Comparison of ENCODE assay signal across 22 mouse cellular contexts in the genomic region with DNA sequence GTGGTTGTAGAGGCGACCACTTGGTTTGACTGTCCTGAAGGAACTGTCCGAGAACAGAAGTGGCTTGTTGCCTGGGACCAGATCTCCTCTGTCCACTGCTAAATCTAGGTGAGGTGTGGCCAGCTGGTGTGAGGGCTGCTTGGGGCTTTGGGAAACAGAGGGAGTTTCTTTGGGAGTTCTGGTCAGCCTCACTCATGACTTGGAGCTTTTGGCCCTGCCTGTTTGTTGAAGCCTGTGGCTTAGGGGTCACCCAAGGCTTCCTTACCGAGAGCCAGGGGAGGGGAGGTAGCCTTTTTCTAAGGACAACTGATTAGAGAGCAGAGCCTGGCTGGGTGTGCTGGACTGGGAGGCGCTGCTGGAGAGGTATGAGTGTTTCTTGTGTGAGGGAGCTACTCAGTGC. TPM values are rescaled to one million over a fixed set of nuclear protein-coding genes. Genes with fewer than 3 reads are reported as not detected.
DNase-seq lines count a peak whose midpoint lies in the region; TF ChIP-seq lines count a peak whose summit lies in the region.
"Had no signal": no experiment of that assay in that cellular context is flagged by ENCODE, and none has a peak within 500 bp of the region (broad histone marks: within the 10 kb centered on the region; RNA-seq: fewer than 3 reads in every experiment).

No protein-coding gene starts in this region.

- DNase-seq in gastrocnemius, adult 2 months: peak; percentile 24
- no peak for DNase-seq in gastrocnemius, postnatal 25 days
- DNase-seq in lung, postnatal 36 days: peak; percentile 26
- DNase-seq in lung, postnatal 14 days: no peak
- DNase-seq in heart, postnatal 25 days (ENCODE audit: low spot score): peak; percentile 47
- DNase-seq in adrenal gland, adult 18-20 months (ENCODE audit: low spot score in 2 of 2): no peak
- no peak for DNase-seq in gastrocnemius, postnatal 14 days
- no peak for DNase-seq in right cerebral cortex, postnatal 4 days
- DNase-seq: adrenal gland, postnatal 25 days; cerebellum, adult 11 months; cerebellum, postnatal 14 days; embryo, embryonic 11 days; kidney, postnatal 4 days; retina, postnatal 1 day had no signal

- H3K27ac ChIP-seq in gastrocnemius, adult 2 months: peak overlapping the region; percentile 96
- H3K27ac ChIP-seq: hindbrain, embryonic 10.5 days; hindbrain, postnatal 0 days; kidney, embryonic 15.5 days; limb, embryonic 13.5 days; liver, embryonic 14.5 days; macrophage; midbrain, embryonic 10.5 days had no signal

- TF ChIP-seq CTCF in gastrocnemius, adult 2 months (IDR thresholded peaks at IDR 0.05): no peak

- intact Hi-C loops in gastrocnemius, adult 2 months (cut with DNase I): no loop called here
- intact Hi-C loops in heart, postnatal 25 days (cut with DNase I): no loop called here
- intact Hi-C loops in gastrocnemius, postnatal 14 days (cut with DNase I; ENCODE audit: low total_unique reads): no loop called here

- H3K4me3 ChIP-seq in gastrocnemius, adult 2 months: no peak overlapping the region
- H3K4me3 ChIP-seq: hindbrain, embryonic 10.5 days; kidney, embryonic 15.5 days; limb, embryonic 13.5 days; midbrain, embryonic 10.5 days had no signal

RNA-seq across cellular contexts. Expression of a gene that starts 14.9 kb away (rescaled TPM):
- total RNA-seq in gastrocnemius, adult 2 months (2021): 100 to 1,000 TPM; 168 to 178 TPM
- total RNA-seq in gastrocnemius, postnatal 25 days (2021): 100 to 1,000 TPM; 117 to 128 TPM
- 100 to 1,000 TPM in 1 of 2 experiments, 10 to 100 TPM in 1; 99.2 to 113 TPM for total RNA-seq in heart, postnatal 25 days (2021)
- 10 to 100 TPM; 36.3 to 48.3 TPM for total RNA-seq in adrenal gland, adult 18-20 months (2021)
- 100 to 1,000 TPM; 104 to 117 TPM for total RNA-seq in gastrocnemius, postnatal 14 days (2021)

RNA-seq across cellular contexts. Expression of a gene that starts 23.3 kb away (rescaled TPM):
- not detected for total RNA-seq in gastrocnemius, adult 2 months (2021)
- not detected for total RNA-seq in gastrocnemius, postnatal 25 days (2021)
- total RNA-seq in heart, postnatal 25 days (2021): not detected
- not detected for total RNA-seq in adrenal gland, adult 18-20 months (2021)
- not detected for total RNA-seq in gastrocnemius, postnatal 14 days (2021)
- total RNA-seq: adrenal gland, postnatal 25 days; gastrocnemius, adult 8-10 months had no signal

RNA-seq across cellular contexts. Expression of a gene that starts 32.3 kb away (rescaled TPM):
- 10 to 100 TPM; 21.2 to 25.2 TPM for total RNA-seq in gastrocnemius, adult 2 months (2021)
- total RNA-seq in gastrocnemius, postnatal 25 days (2021): 10 to 100 TPM; 17.9 to 19.2 TPM
- 10 to 100 TPM; 25.9 to 29.6 TPM for total RNA-seq in heart, postnatal 25 days (2021)
- 10 to 100 TPM; 56.5 to 59.6 TPM for total RNA-seq in adrenal gland, adult 18-20 months (2021)
- 10 to 100 TPM; 22.3 to 28.5 TPM for total RNA-seq in gastrocnemius, postnatal 14 days (2021)

RNA-seq across cellular contexts. Expression of a gene that starts 44.2 kb away (rescaled TPM):
- total RNA-seq in gastrocnemius, adult 2 months (2021): 1 to 10 TPM; 8.6 to 9.1 TPM
- 1 to 10 TPM; 7.4 to 9.1 TPM for total RNA-seq in gastrocnemius, postnatal 25 days (2021)
- total RNA-seq in heart, postnatal 25 days (2021): 10 to 100 TPM; 15.1 to 16.8 TPM
- 10 to 100 TPM in 1 of 2 experiments, 1 to 10 TPM in 1; 9.1 to 11.8 TPM for total RNA-seq in adrenal gland, adult 18-20 months (2021)
- 10 to 100 TPM; 12.0 to 13.2 TPM for total RNA-seq in gastrocnemius, postnatal 14 days (2021)

RNA-seq across cellular contexts. Expression of a gene that starts 47.6 kb away (rescaled TPM):
- 10 to 100 TPM; 11.0 to 12.6 TPM for total RNA-seq in gastrocnemius, adult 2 months (2021)
- total RNA-seq in gastrocnemius, postnatal 25 days (2021): 1 to 10 TPM; 8.3 to 8.5 TPM
- total RNA-seq in heart, postnatal 25 days (2021): 10 to 100 TPM; 15.9 to 17.4 TPM
- 10 to 100 TPM; 31.1 to 34.9 TPM for total RNA-seq in adrenal gland, adult 18-20 months (2021)
- 10 to 100 TPM; 10.5 to 11.9 TPM for total RNA-seq in gastrocnemius, postnatal 14 days (2021)

Comparison
In these comparisons a context has a peak if more than half of its experiments do, and no peak if none do; other contexts are left out.
1. DNase-seq: peak in gastrocnemius, adult 2 months (single experiment), lung, postnatal 36 days (single experiment) and heart, postnatal 25 days (single experiment); none in gastrocnemius, postnatal 25 days (single experiment), lung, postnatal 14 days (single experiment), adrenal gland, adult 18-20 months (0 of 2), gastrocnemius, postnatal 14 days (single experiment) and right cerebral cortex, postnatal 4 days (single experiment).